Mouse (Mus musculus) G1E (cell line): ENCODE data around the gene Rgs9bp. TPM values are rescaled to one million over a fixed set of nuclear protein-coding genes. Genes with fewer than 3 reads are reported as not detected.

Experiments
- ATAC-seq: 2 replicates; pipeline ENCODE4 v1.8.0; 2016; ENCODE audit warnings: mild to moderate bottlenecking; ENCODE audit not compliant: insufficient number of reproducible peaks, poor library complexity, low FRiP score, severe bottlenecking; ENCODE audit errors: extremely low read depth
- DNase-seq: peaks from one replicate; pipeline ENCODE4 v3.0.0; 2012; ENCODE audit warnings: low spot score
- H3K27me3 ChIP-seq: 2 replicates; pipeline ENCODE4 v1.6.1; 2012; ENCODE audit warnings: mild to moderate bottlenecking, low read length, inconsistent platforms; ENCODE audit not compliant: insufficient read depth
- H3K36me3 ChIP-seq: replicated peaks from 2 replicates; pipeline ENCODE3; 2012; ENCODE audit warnings: mild to moderate bottlenecking, inconsistent platforms
- H3K4me1 ChIP-seq: 2 replicates; pipeline ENCODE4 v1.6.1; 2012; ENCODE audit warnings: low read depth, low read length, inconsistent platforms, mixed read lengths; ENCODE audit not compliant: insufficient read depth
- H3K4me3 ChIP-seq: 2 replicates; pipeline ENCODE4 v1.5.1; 2012; ENCODE audit warnings: low read depth, mild to moderate bottlenecking, inconsistent platforms, low read length, moderate library complexity, mixed read lengths
- H3K9me3 ChIP-seq: replicated peaks from 2 replicates; pipeline ENCODE4 v1.6.1; 2012; ENCODE audit warnings: inconsistent platforms
- CTCF ChIP-seq: IDR thresholded peaks from 2 replicates; pipeline ENCODE4 v1.5.1; 2012; ENCODE audit warnings: low read depth, low read length, inconsistent platforms, mixed read lengths
- GATA1 ChIP-seq: IDR thresholded peaks from 2 replicates; pipeline ENCODE4 v1.6.1; 2012; ENCODE audit warnings: borderline replicate concordance, low read length, inconsistent platforms, mixed read lengths
- GATA2 ChIP-seq: IDR thresholded peaks from 2 replicates; pipeline ENCODE4 v1.6.1; 2012; ENCODE audit warnings: low read depth, low read length, inconsistent platforms, borderline replicate concordance
- POLR2AphosphoS5 ChIP-seq: IDR thresholded peaks from 2 replicates; pipeline ENCODE4 v1.6.1; 2012; ENCODE audit warnings: low read depth, low read length, inconsistent platforms; ENCODE audit not compliant: insufficient replicate concordance
- TAL1 ChIP-seq: conservative IDR thresholded peaks from 2 replicates; pipeline ENCODE4 v1.6.1; 2012; ENCODE audit warnings: low read depth, low read length, inconsistent platforms, mixed read lengths
- polyA plus RNA-seq: library from polyadenylated mRNA; stranded (reverse); fragments of >175 nt; gene quantifications from 2 replicates; pipeline ENCODE4 v1.2.3, GENCODE M21; 2012
- total RNA-seq, 2 experiments: library from RNA; stranded (forward) in 1 of 2; stranded (reverse) in 1 of 2; fragments of 200-1000 nt in 1 of 2; fragments of >200 nt in 1 of 2; fragmentation: Nextera tagmentation in 1 of 2; gene quantifications; 2 replicates each; pipeline ENCODE4 v1.2.3; 2014 to 2017

Rgs9bp gene
- total and polyA plus RNA-seq, 3 experiments = 0.59 to 16.3 (median 6.9) TPM

GRCm38 (mm10) chr7:35609245-35609644 lies 23.9 kb upstream of the Rgs9bp start:
- DNase-seq (no peak), ATAC-seq (no peak)
- no peaks in the 10 kb centered on the region for H3K27me3 ChIP-seq
- H3K4me3 ChIP-seq = no peak overlapping the region
- H3K36me3 ChIP-seq = peaks cover 98% of the 10 kb centered on the region
- peaks cover 2% of the 10 kb centered on the region; the same call in 1 of the 2 replicates for H3K9me3 ChIP-seq
- TF ChIP-seq POLR2AphosphoS5 (no peak), TAL1 (no peak), GATA2 (no peak), CTCF (no peak), GATA1 (no peak)
- H3K4me1 ChIP-seq = peaks cover 17% of the 10 kb centered on the region

- H3K36me3 ChIP-seq = peaks cover 96% of the 10 kb centered on the region
- H3K4me3 ChIP-seq = no peak overlapping the region
- TF ChIP-seq GATA1 (no peak), GATA2 (no peak), CTCF (no peak), POLR2AphosphoS5 (no peak), TAL1 (no peak)
- H3K9me3 ChIP-seq = peaks cover 2% of the 10 kb centered on the region; the same call in 1 of the 2 replicates
- no peak for DNase-seq
- ATAC-seq = no peak
- H3K4me1 ChIP-seq = peaks cover 20% of the 10 kb centered on the region
- no peaks in the 10 kb centered on the region for H3K27me3 ChIP-seq
Measured at GRCm38 (mm10) chr7:35606816-35607215, 21.4 kb upstream of the Rgs9bp start.

GRCm38 (mm10) chr7:35602766-35603165 lies 17.4 kb upstream of the Rgs9bp start:
- peaks cover 2% of the 10 kb centered on the region; the same call in 1 of the 2 replicates for H3K9me3 ChIP-seq
- peaks cover 95% of the 10 kb centered on the region for H3K36me3 ChIP-seq
- H3K4me3 ChIP-seq = no peak overlapping the region
- DNase-seq (no peak), ATAC-seq (no peak)
- no peaks in the 10 kb centered on the region for H3K27me3 ChIP-seq
- peaks cover 56% of the 10 kb centered on the region for H3K4me1 ChIP-seq
- TF ChIP-seq GATA2 = no peak
- TF ChIP-seq GATA1 = no peak
- TF ChIP-seq TAL1 = no peak
- TF ChIP-seq CTCF = no peak
- TF ChIP-seq POLR2AphosphoS5 = no peak

- Histone ChIP-seq H3K36me3 (peaks cover 95% of the 10 kb centered on the region), H3K9me3 (no peaks in the 10 kb centered on the region), H3K27me3 (no peaks in the 10 kb centered on the region), H3K4me3 (peak overlapping the region; percentile 52; the same call in 1 of the 2 replicates), H3K4me1 (peaks cover 65% of the 10 kb centered on the region)
- TF ChIP-seq TAL1 (peak; percentile 78), GATA2 (no peak)
- ATAC-seq (peak; percentile 97), DNase-seq (peak; percentile 47)
Measured at GRCm38 (mm10) chr7:35601106-35601505, 15.7 kb upstream of the Rgs9bp start.

- peaks cover 95% of the 10 kb centered on the region for H3K36me3 ChIP-seq
Measured at GRCm38 (mm10) chr7:35600031-35600430, 14.6 kb upstream of the Rgs9bp start.

GRCm38 (mm10) chr7:35599492-35599891 lies 14.1 kb upstream of the Rgs9bp start:
- H3K9me3 ChIP-seq = no peaks in the 10 kb centered on the region
- no peaks in the 10 kb centered on the region for H3K27me3 ChIP-seq
- no peak overlapping the region for H3K4me3 ChIP-seq
- no peak for ATAC-seq
- H3K4me1 ChIP-seq = peaks cover 74% of the 10 kb centered on the region
- H3K36me3 ChIP-seq = peaks cover 96% of the 10 kb centered on the region
- no peak for DNase-seq
- TF ChIP-seq GATA1 (no peak), POLR2AphosphoS5 (no peak), CTCF (no peak), GATA2 (no peak), TAL1 (no peak)

More at GRCm38 (mm10) chr7:35600031-35600430, 14.6 kb upstream of the Rgs9bp start:
- DNase-seq (no peak), ATAC-seq (no peak)
- Histone ChIP-seq H3K9me3 (no peaks in the 10 kb centered on the region), H3K27me3 (no peaks in the 10 kb centered on the region), H3K4me3 (peak overlapping the region; percentile 49; the same call in 1 of the 2 replicates), H3K4me1 (peaks cover 70% of the 10 kb centered on the region)
- TF ChIP-seq GATA2 (no peak), TAL1 (no peak), POLR2AphosphoS5 (no peak), CTCF (no peak), GATA1 (no peak)

GRCm38 (mm10) chr7:35594311-35594710 lies 8.9 kb upstream of the Rgs9bp start:
- TF ChIP-seq CTCF = no peak
- no peak for TF ChIP-seq POLR2AphosphoS5
- TF ChIP-seq GATA2 = no peak
- TF ChIP-seq GATA1 = no peak
- TF ChIP-seq TAL1 = no peak
- ATAC-seq = no peak
- no peaks in the 10 kb centered on the region for H3K27me3 ChIP-seq
- DNase-seq = no peak
- H3K9me3 ChIP-seq = no peaks in the 10 kb centered on the region
- no peak overlapping the region for H3K4me3 ChIP-seq
- H3K4me1 ChIP-seq = peaks cover 88% of the 10 kb centered on the region
- H3K36me3 ChIP-seq = peaks cover 87% of the 10 kb centered on the region
